Mouse (Mus musculus) heart, adult 8-10 months (tissue): ENCODE results near the gene Tcstv3. TPM values are rescaled to one million over a fixed set of nuclear protein-coding genes. Genes with fewer than 3 reads are reported as not detected.
"Not testable (repeated sequence)": the region's sequence is repeated elsewhere in the genome, so short reads cannot be mapped to it uniquely, and the experiment has no call there.

Experiments used
- DNase-seq: peaks from one replicate; pipeline ENCODE4 v3.0.0; 2022; ENCODE audit warnings: low spot score
- total RNA-seq, 4 experiments: library from RNA; stranded (reverse); gene quantifications; 2 replicates each; pipeline ENCODE4 v1.2.4; 2022

Gene Tcstv3
- not detected for total RNA-seq

- not testable (repeated sequence) for DNase-seq
Observed at GRCm38 (mm10) chr13:120316578-120316977, at the start of gene Tcstv3. Gene Tcstv3, plus strand, starts transcription at chr13:120316878.

- not testable (repeated sequence) for DNase-seq
Observed at GRCm38 (mm10) chr13:120277837-120278236, 38.8 kb upstream of the Tcstv3 start.

- no peak for DNase-seq
Observed at GRCm38 (mm10) chr13:120278784-120279183, 37.9 kb upstream of the Tcstv3 start.

GRCm38 (mm10) chr13:120299324-120299894, 17.3 kb upstream of the Tcstv3 start:
- DNase-seq: no peak

- no peak for DNase-seq
Observed at GRCm38 (mm10) chr13:120299991-120300442, 16.7 kb upstream of the Tcstv3 start, which contains the start of gene BC147527. Gene BC147527, plus strand, starts transcription at chr13:120300392.

- DNase-seq: no peak
Observed at GRCm38 (mm10) chr13:120300853-120301252, 15.8 kb upstream of the Tcstv3 start.

- DNase-seq: no peak
Observed at GRCm38 (mm10) chr13:120310749-120311148, 5.9 kb upstream of the Tcstv3 start.

GRCm38 (mm10) chr13:120313584-120313983, 3.1 kb upstream of the Tcstv3 start:
- no peak for DNase-seq

- no peak for DNase-seq
Observed at GRCm38 (mm10) chr13:120320183-120320582, 3.5 kb downstream of the Tcstv3 start.

GRCm38 (mm10) chr13:120320721-120321120, 4.0 kb downstream of the Tcstv3 start:
- no peak for DNase-seq

Other genes with a start within 250 kb of the Tcstv3 start
- gene Gm20767, start 176.6 kb upstream of the Tcstv3 start, total RNA-seq: not detected
- gene Gm21818, start 144.4 kb upstream of the Tcstv3 start, total RNA-seq: not detected
- gene Gm21762, start 100.9 kb upstream of the Tcstv3 start, total RNA-seq: not detected
- not detected for gene Gm21731, start 77.8 kb upstream of the Tcstv3 start, total RNA-seq
- gene AF067061, start 53.8 kb upstream of the Tcstv3 start, total RNA-seq: not detected
- not detected for gene BC147527, start 16.5 kb upstream of the Tcstv3 start, total RNA-seq